ENCODE assay signal across 17 mouse cellular contexts in the genomic region with DNA sequence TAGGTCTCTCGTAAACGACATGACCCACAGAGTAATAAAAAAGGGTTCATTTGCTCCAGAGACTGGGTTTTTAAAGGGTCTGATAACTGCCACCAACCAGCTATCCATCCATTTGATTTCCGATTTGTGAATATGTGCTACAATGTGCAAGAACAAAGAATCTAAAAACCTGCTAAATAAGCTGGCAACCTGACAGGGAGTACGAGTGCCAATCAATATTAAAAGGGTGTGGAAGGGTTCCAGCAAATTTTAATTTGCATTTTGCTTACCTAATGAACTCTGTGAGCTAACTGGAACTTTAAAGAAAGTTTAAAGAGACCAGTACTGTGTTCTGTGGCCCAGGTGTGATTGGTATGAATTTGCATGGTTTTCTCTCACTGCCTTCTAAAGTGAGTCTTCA.
DNase-seq lines count a peak whose midpoint lies in the region; ATAC-seq and TF ChIP-seq lines count a peak whose summit lies in the region.
"Had no signal": no experiment of that assay in that cellular context is flagged by ENCODE, and none has a peak within 500 bp of the region (broad histone marks: within the 10 kb centered on the region; RNA-seq: fewer than 3 reads in every experiment).

No protein-coding gene starts in this region.

- WGBS in forebrain, embryonic 14.5 days = 30% methylated on average over 4 of the region's 4 CpGs
- WGBS in forebrain, embryonic 10.5 days = 89% methylated on average over 4 of the region's 4 CpGs
- WGBS in forebrain, postnatal 0 days = 31% methylated on average over 4 of the region's 4 CpGs
- 76% methylated on average over 4 of the region's 4 CpGs for WGBS in forebrain, embryonic 12.5 days
- 63% methylated on average over 4 of the region's 4 CpGs for WGBS in liver, adult 2 months
- 72% methylated on average over 4 of the region's 4 CpGs for WGBS in liver, postnatal 0 days (ENCODE audit: insufficient replicate concordance)

- no peak for TF ChIP-seq CTCF in forebrain, postnatal 0 days (IDR thresholded peaks at IDR 0.05; ENCODE audit: low read depth)
- TF ChIP-seq CTCF in liver, adult 2 months (IDR thresholded peaks at IDR 0.05; ENCODE audit: low read depth, low read length) = no peak
- no peak for TF ChIP-seq CTCF in liver, postnatal 0 days (IDR thresholded peaks at IDR 0.05; ENCODE audit: low read depth)

- no peak overlapping the region for H3K4me2 ChIP-seq in forebrain, embryonic 14.5 days (ENCODE audit: low read length)
- H3K4me2 ChIP-seq in forebrain, postnatal 0 days (ENCODE audit: low read depth) = no peak overlapping the region
- H3K4me2 ChIP-seq in forebrain, embryonic 12.5 days = no peak overlapping the region
- no peak overlapping the region for H3K4me2 ChIP-seq in liver, postnatal 0 days (ENCODE audit: low read depth, low read length)
- H3K4me2 ChIP-seq: embryonic facial prominence, embryonic 12.5 days had no signal

- no peaks in the 10 kb centered on the region for H3K36me3 ChIP-seq in forebrain, embryonic 14.5 days (ENCODE audit: control insufficient read depth, insufficient read depth, low read length)
- no peaks in the 10 kb centered on the region for H3K36me3 ChIP-seq in forebrain, embryonic 10.5 days (replicated peaks)
- H3K36me3 ChIP-seq in forebrain, postnatal 0 days (ENCODE audit: insufficient read depth) = no peaks in the 10 kb centered on the region
- no peaks in the 10 kb centered on the region for H3K36me3 ChIP-seq in forebrain, embryonic 12.5 days (replicated peaks)
- no peaks in the 10 kb centered on the region for H3K36me3 ChIP-seq in liver, adult 2 months (ENCODE audit: control insufficient read depth, insufficient read depth, low read length)
- H3K36me3 ChIP-seq in liver, postnatal 0 days (replicated peaks; ENCODE audit: insufficient read depth, low read length) = no peaks in the 10 kb centered on the region
- H3K36me3 ChIP-seq: embryonic facial prominence, embryonic 10.5 days had no signal

- DNase-seq in forebrain, embryonic 14.5 days (ENCODE audit: low spot score) = peak; percentile 64
- no peak for DNase-seq in forebrain, embryonic 10.5 days (ENCODE audit: extremely low spot score, low spot score)
- DNase-seq in forebrain, postnatal 0 days = no peak
- DNase-seq in liver, adult 2 months (ENCODE audit: extremely low read depth, low read depth, low spot score) = peak; percentile 28
- no peak for DNase-seq in liver, postnatal 0 days
- DNase-seq in kidney, postnatal 10 days = no peak
- DNase-seq: adrenal gland, adult 2 months; adrenal gland, postnatal 10 days; adrenal gland, postnatal 25 days; cerebellum, adult 11-12 months; cerebellum, adult 2 months; cerebellum, adult 9-10 months; cerebellum, postnatal 10 days; cerebellum, postnatal 25 days had no signal

- H3K4me1 ChIP-seq in forebrain, embryonic 14.5 days (ENCODE audit: control insufficient read depth, insufficient read depth, low read length) = peaks cover 4% of the 10 kb centered on the region
- H3K4me1 ChIP-seq in forebrain, embryonic 10.5 days = peaks cover 6% of the 10 kb centered on the region
- no peaks in the 10 kb centered on the region; the same call in 1 of the 2 replicates for H3K4me1 ChIP-seq in forebrain, postnatal 0 days (ENCODE audit: insufficient read depth)
- H3K4me1 ChIP-seq in forebrain, embryonic 12.5 days = no peaks in the 10 kb centered on the region
- no peaks in the 10 kb centered on the region; the same call in 1 of the 2 replicates for H3K4me1 ChIP-seq in liver, adult 2 months (ENCODE audit: control insufficient read depth, insufficient read depth, low read length)
- no peaks in the 10 kb centered on the region for H3K4me1 ChIP-seq in liver, postnatal 0 days (ENCODE audit: insufficient read depth)

- H3K27ac ChIP-seq in forebrain, embryonic 14.5 days (ENCODE audit: low read depth, low read length) = no peak overlapping the region
- H3K27ac ChIP-seq in forebrain, embryonic 10.5 days = no peak overlapping the region
- 0 out of 2 replicates have a peak overlapping the region, but pooled peaks have one; percentile 10 for H3K27ac ChIP-seq in forebrain, postnatal 0 days (ENCODE audit: low read depth, low read length)
- H3K27ac ChIP-seq in forebrain, embryonic 12.5 days = no peak overlapping the region
- H3K27ac ChIP-seq in liver, adult 2 months (replicated peaks; ENCODE audit: insufficient read depth, low read depth, low read length) = no peak overlapping the region
- no peak overlapping the region for H3K27ac ChIP-seq in liver, postnatal 0 days (ENCODE audit: low read depth)
- H3K27ac ChIP-seq: embryonic facial prominence, embryonic 10.5 days; embryonic facial prominence, embryonic 12.5 days had no signal

- TF ChIP-seq POLR2A in liver, adult 2 months (IDR thresholded peaks at IDR 0.05; ENCODE audit: extremely low read depth, insufficient read depth, low read length) = no peak

- H3K4me3 ChIP-seq in forebrain, embryonic 14.5 days (ENCODE audit: low read depth, low read length) = no peak overlapping the region
- H3K4me3 ChIP-seq in forebrain, embryonic 10.5 days = no peak overlapping the region
- H3K4me3 ChIP-seq in forebrain, postnatal 0 days (ENCODE audit: low read depth, low read length) = no peak overlapping the region
- no peak overlapping the region for H3K4me3 ChIP-seq in forebrain, embryonic 12.5 days (replicated peaks)
- no peak overlapping the region for H3K4me3 ChIP-seq in liver, adult 2 months (ENCODE audit: insufficient read depth, low read depth, low read length)
- H3K4me3 ChIP-seq in liver, postnatal 0 days (ENCODE audit: low read depth, low read length) = no peak overlapping the region
- H3K4me3 ChIP-seq: embryonic facial prominence, embryonic 10.5 days; embryonic facial prominence, embryonic 12.5 days had no signal

- H3K79me2 ChIP-seq in liver, adult 2 months (ENCODE audit: control insufficient read depth, insufficient read depth, low read length) = no peaks in the 10 kb centered on the region

- no peaks in the 10 kb centered on the region for H3K9me3 ChIP-seq in forebrain, embryonic 14.5 days (replicated peaks; ENCODE audit: control insufficient read depth, low read length)
- H3K9me3 ChIP-seq in forebrain, embryonic 10.5 days = no peaks in the 10 kb centered on the region
- no peaks in the 10 kb centered on the region for H3K9me3 ChIP-seq in forebrain, postnatal 0 days (ENCODE audit: low read length)
- H3K9me3 ChIP-seq in forebrain, embryonic 12.5 days = no peaks in the 10 kb centered on the region
- H3K9me3 ChIP-seq in liver, postnatal 0 days (ENCODE audit: low read length) = no peaks in the 10 kb centered on the region
- H3K9me3 ChIP-seq: embryonic facial prominence, embryonic 10.5 days; embryonic facial prominence, embryonic 12.5 days had no signal

- no peak for ATAC-seq in forebrain, embryonic 14.5 days
- ATAC-seq in forebrain, postnatal 0 days = no peak
- ATAC-seq in forebrain, embryonic 12.5 days (ENCODE audit: low FRiP score) = no peak
- ATAC-seq in liver, postnatal 0 days = no peak

- no peak overlapping the region for H3K9ac ChIP-seq in forebrain, embryonic 14.5 days (ENCODE audit: low read length)
- H3K9ac ChIP-seq in forebrain, postnatal 0 days = no peak overlapping the region
- H3K9ac ChIP-seq in forebrain, embryonic 12.5 days = no peak overlapping the region
- no peak overlapping the region for H3K9ac ChIP-seq in liver, adult 2 months (ENCODE audit: low read depth, low read length)
- no peak overlapping the region for H3K9ac ChIP-seq in liver, postnatal 0 days (replicated peaks)
- H3K9ac ChIP-seq: embryonic facial prominence, embryonic 12.5 days had no signal

- TF ChIP-seq EP300 in liver, postnatal 0 days (IDR thresholded peaks at IDR 0.05; ENCODE audit: low read depth) = no peak

- H3K27me3 ChIP-seq in forebrain, embryonic 14.5 days (replicated peaks; ENCODE audit: control insufficient read depth, insufficient read depth, low read length) = peaks cover 9% of the 10 kb centered on the region; the same call in 1 of the 2 replicates
- peaks cover 100% of the 10 kb centered on the region for H3K27me3 ChIP-seq in forebrain, embryonic 10.5 days (ENCODE audit: poor library complexity, severe bottlenecking)
- no peaks in the 10 kb centered on the region for H3K27me3 ChIP-seq in forebrain, postnatal 0 days (ENCODE audit: insufficient read depth, low read length)
- H3K27me3 ChIP-seq in forebrain, embryonic 12.5 days = peaks cover 75% of the 10 kb centered on the region
- H3K27me3 ChIP-seq in liver, adult 2 months (ENCODE audit: control insufficient read depth, insufficient read depth, low read length) = no peaks in the 10 kb centered on the region
- no peaks in the 10 kb centered on the region for H3K27me3 ChIP-seq in liver, postnatal 0 days (ENCODE audit: insufficient read depth, low read length)

Comparison
In these comparisons a context has a peak if more than half of its experiments do, and no peak if none do; other contexts are left out.
1. DNase-seq: peak in forebrain, embryonic 14.5 days (single experiment) and liver, adult 2 months (single experiment); none in forebrain, embryonic 10.5 days (single experiment), forebrain, postnatal 0 days (single experiment), liver, postnatal 0 days (single experiment) and kidney, postnatal 10 days (single experiment).